Mouse (Mus musculus) megakaryocyte, adult 5-6 weeks (primary cell): Measurements from ENCODE around the gene Dchs1. TPM values are rescaled to one million over a fixed set of nuclear protein-coding genes. Genes with fewer than 3 reads are reported as not detected.
"Not testable (repeated sequence)": the region's sequence is repeated elsewhere in the genome, so short reads cannot be mapped to it uniquely, and the experiment has no call there.

ENCODE experiments used
- ATAC-seq: 2 replicates; pipeline ENCODE4 v1.8.0; 2016; ENCODE audit warnings: mild to moderate bottlenecking, inconsistent platforms; ENCODE audit not compliant: poor library complexity, severe bottlenecking
- total RNA-seq, 2 experiments: library from RNA; stranded (forward) in 1 of 2; stranded (reverse) in 1 of 2; fragments of 153-499, 151-499 nt in 1 of 2; fragments of 221-1000, 200-1000 nt in 1 of 2; gene quantifications; 2 replicates each; pipeline versions ENCODE4 v1.2.3 to v1.2.4; 2015 to 2017

Gene Dchs1
- total RNA-seq, 2 experiments from 2014 or later = 0.04 to 0.07 TPM

GRCm38 (mm10) chr7:105743926-105744590 is 43.4 kb downstream of the Dchs1 start, which contains the start of gene Taf10:
Gene Taf10, minus strand, starts transcription at chr7:105744361.
- ATAC-seq = peak; percentile 90

- not testable (repeated sequence) for ATAC-seq
These were observed 44.1 kb downstream of the Dchs1 start for GRCm38 (mm10) chr7:105743246-105743925.

- not testable (repeated sequence) for ATAC-seq
These were observed 44.8 kb downstream of the Dchs1 start for GRCm38 (mm10) chr7:105742539-105743215.

DNA sequence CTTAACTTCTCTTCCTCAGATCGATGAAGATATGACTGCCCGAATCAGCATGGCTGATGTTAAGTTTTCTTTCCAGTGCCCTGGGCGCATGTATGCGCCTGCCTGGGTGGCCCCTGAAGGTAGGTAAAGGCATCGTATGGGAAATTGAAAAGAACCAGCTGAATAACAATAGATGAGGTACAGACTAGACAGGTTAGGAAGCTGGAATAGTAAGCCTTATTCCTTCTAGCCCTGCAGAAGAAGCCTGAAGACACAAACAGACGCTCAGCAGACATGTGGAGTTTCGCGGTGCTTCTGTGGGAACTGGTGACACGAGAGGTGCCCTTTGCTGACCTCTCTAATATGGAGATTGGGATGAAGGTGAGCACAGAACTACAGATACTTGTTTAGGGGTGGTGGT is 45.5 kb downstream of the Dchs1 start:
- ATAC-seq = no peak

GRCm38 (mm10) chr7:105740851-105741250 is 46.6 kb downstream of the Dchs1 start:
- ATAC-seq = no peak

- ATAC-seq = no peak
These were observed 47.2 kb downstream of the Dchs1 start for GRCm38 (mm10) chr7:105740089-105740795.

DNA sequence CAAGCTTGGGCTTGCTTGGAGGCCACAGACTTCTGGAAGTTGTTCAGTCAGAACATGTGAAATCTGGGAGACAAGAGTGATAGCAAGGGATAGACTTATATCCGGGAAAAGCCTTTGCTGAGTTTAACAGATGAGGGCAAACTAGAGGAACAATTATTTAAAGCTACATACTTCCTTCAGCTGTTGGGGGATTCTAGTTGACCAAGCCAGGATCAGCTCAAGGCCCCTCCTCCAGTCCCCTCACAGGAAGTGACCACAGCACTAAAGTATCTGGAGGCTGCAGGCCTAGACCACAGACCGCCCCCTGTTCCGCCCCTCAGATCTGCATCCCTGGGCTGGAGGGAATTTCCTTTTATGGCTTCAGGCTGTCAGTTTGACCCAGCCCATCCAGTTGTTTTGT is 48.5 kb downstream of the Dchs1 start:
- ATAC-seq = peak; percentile 31

DNA sequence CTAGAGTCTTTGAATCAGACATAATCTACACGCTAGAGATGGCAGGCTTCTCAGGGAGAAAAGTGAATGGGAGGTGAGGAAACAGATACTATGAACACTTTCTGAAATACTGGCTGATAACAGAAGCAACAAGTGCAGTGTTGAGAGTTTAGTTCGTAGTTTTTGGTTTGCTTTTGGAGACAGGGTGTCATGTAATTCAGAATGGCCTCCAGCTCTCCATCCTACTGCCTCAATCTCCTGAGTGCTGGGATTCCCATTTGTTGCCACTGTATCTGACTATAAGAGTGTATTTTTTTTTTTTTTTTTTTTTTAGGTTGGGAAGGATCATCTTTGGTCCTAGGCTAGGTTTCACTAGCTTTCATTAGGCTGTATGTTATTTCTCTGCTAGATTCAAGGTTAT is 49.2 kb downstream of the Dchs1 start:
- ATAC-seq = no peak

- ATAC-seq = no peak
These were observed 49.8 kb downstream of the Dchs1 start for GRCm38 (mm10) chr7:105737648-105738047.

GRCm38 (mm10) chr7:105736911-105737521 is 50.4 kb downstream of the Dchs1 start, which contains the start of gene Rrp8:
Gene Rrp8, minus strand, starts transcription at chr7:105737385.
- ATAC-seq = peak; percentile 28

DNA sequence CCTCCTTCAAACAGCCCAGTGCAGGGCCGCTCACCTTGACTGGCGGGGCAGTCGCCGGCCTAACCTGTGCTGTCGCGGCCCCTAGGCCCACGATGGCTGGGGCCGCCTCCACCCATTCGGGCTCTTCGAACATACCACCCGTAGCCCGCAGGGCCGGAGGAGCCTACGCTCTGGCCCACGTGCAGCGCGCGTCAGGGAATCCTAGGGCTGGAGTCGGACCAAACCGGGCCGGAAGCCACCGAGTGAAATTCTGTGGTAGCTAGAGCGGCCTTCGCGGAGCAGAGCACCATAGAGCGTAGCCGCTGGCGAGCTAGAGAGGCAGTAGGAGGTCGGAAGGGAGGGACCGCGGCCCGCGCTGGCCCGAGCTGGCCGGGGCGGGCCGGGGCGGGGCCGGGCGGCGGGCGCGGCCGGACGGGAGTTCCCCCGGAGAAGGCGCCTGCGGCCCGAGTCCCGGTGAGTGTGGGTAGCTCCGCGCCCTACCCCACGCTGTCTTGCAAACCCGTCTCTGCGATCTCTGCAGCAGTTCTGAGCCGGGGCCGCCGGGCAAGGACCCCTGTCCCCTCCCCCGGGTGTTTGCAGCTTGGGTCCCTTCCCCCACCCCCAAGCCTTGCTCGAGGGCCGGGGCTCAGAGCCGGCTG is 51.1 kb downstream of the Dchs1 start, which contains the start of gene Ilk:
Ilk (plus strand) TSS at position 329 of the 638 bp plus-strand sequence.
- peak; percentile 84 for ATAC-seq

GRCm38 (mm10) chr7:105735464-105735863 is 52.0 kb downstream of the Dchs1 start:
- not testable (repeated sequence) for ATAC-seq

DNA sequence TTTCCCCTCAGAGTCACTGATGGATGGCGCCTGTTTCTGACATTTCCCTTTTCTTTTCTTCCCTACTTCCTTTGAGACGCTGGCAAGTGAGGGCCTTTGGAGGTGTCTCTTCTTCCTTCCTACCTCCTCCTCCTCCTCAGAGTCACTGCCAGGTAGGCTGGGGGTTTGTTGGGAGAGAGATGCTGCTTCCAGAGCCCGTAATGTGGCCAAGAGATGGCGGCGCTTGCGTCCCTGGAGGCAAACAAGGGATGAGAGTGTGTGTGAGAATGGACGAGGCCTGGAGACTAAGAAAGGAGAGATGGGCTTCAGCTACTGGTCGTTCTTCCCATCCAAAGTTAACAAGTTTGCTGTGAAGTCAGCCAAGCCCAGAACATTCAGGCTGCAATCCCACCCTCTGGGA is 52.6 kb downstream of the Dchs1 start:
- ATAC-seq = no peak

- no peak for ATAC-seq
These were observed 53.6 kb downstream of the Dchs1 start for GRCm38 (mm10) chr7:105733836-105734235.

DNA sequence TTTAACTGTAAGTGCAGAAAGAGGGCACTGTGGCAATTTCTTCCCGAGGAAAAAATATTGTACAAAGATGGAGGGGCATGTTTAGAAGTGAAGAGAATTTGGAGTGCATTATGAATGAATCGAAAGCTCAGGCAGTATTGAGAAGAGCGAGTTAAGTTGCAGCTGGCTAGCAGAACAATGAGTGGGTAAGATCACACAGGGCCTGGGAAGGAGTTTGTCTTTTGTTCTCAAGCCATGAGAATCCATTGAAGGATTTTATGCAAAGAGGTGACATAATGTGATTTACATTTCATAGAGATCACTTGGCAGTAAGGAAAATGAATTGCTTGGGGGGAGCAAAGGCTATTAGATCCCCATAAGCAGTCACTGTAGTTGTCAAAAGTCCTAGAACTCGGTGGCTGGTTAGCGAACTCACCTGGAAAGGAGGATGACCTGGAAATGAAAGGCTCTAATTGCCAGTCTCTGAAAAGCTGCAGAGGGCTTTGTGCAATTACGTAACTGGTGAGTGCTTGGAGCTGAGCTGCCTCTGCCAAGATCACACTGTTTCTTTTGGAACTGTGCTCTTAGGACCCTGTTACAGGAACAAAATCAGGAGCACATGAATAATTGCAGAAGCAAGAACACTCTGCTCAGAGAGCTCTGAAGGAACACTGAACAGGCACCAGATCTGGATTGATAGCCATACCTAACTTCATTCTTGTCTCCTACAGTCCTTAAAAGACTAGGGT is 58.6 kb downstream of the Dchs1 start:
- no peak for ATAC-seq

- ATAC-seq = no peak
These were observed 60.5 kb downstream of the Dchs1 start for GRCm38 (mm10) chr7:105726980-105727325.

- ATAC-seq = peak; percentile 99
These were observed 61.1 kb downstream of the Dchs1 start for GRCm38 (mm10) chr7:105726144-105726979.

DNA sequence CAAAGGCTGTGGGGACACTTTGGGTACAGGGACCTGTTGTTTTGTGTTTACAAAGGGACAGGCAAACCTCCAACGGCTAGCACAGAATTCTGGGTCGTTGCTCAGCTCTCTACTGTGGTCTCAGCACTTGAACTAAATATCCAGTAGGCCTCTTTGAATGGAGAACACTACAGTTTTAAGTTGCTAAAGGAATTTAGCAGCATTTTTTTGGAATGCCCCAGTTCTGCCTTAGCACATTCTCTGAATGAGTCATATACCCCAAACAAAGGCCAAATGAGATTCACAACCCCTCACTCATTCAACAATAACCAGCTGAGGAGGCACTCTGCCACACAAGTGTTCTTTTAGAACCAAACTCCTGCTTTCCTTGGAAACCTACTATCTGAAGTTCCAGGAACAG is 65.5 kb downstream of the Dchs1 start:
- ATAC-seq = no peak

DNA sequence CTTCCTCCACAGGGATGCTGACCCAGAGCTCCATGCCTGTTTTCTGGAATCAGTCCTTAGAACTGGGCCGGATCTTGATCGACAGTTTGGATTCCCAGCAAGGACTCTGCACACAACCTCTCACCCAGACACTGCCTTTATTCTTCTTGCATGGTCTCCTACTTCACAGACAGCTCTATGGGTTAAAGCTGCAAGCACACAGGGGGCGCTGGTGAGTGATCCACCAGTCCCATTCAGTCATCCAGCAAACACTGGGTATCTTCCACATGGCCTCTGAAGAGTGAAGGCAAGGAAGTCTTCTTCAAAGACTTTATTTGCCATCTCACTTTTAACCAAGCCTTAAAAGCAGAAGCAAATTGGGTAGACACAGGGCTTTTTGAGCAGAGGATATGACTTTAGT is 72.1 kb downstream of the Dchs1 start:
- ATAC-seq = 0 out of 2 replicates have a peak, but pooled peaks have one; percentile 35
